Mouse (Mus musculus) lung, embryonic 14.5 days (tissue): ENCODE data around the gene Cd7. TPM values are rescaled to one million over a fixed set of nuclear protein-coding genes. Genes with fewer than 3 reads are reported as not detected.
A peak's percentile ranks its signal among the peaks of the same experiment; 100 is the strongest.

Experiments used
- ATAC-seq: fragments of 200-750 bp; cut with Nextera tagmentation; 2 replicates; pipeline ENCODE4 v1.8.0; 2017; ENCODE audit warnings: mild to moderate bottlenecking, moderate TSS enrichment, moderate library complexity; ENCODE audit not compliant: insufficient read depth
- DNase-seq: peaks from one replicate; pipeline ENCODE4 v3.0.0-alpha.2; 2015
- H3K27ac ChIP-seq: fragments of 300-500 bp; sonication (generic); 2 replicates; pipeline ENCODE4 v1.5.1; 2014; ENCODE audit warnings: low read depth, mild to moderate bottlenecking, moderate library complexity
- H3K27me3 ChIP-seq: fragments of 300-500 bp; sonication (generic); 2 replicates; pipeline ENCODE4 v1.6.1; 2014; ENCODE audit warnings: low read length, control low read depth; ENCODE audit not compliant: insufficient read depth
- H3K36me3 ChIP-seq: fragments of 300-500 bp; sonication (generic); 2 replicates; pipeline ENCODE4 v1.6.1; 2014; ENCODE audit warnings: control low read depth; ENCODE audit not compliant: insufficient read depth
- H3K4me1 ChIP-seq: fragments of 300-500 bp; sonication (generic); 2 replicates; pipeline ENCODE4 v1.6.1; 2014; ENCODE audit warnings: antibody characterized with exemption, control low read depth; ENCODE audit not compliant: insufficient read depth
- H3K4me2 ChIP-seq: fragments of 300-500 bp; sonication (generic); 2 replicates; pipeline ENCODE4 v1.6.1; 2014; ENCODE audit warnings: mild to moderate bottlenecking
- H3K4me3 ChIP-seq: fragments of 300-500 bp; sonication (generic); 2 replicates; pipeline ENCODE4 v1.5.1; 2014; ENCODE audit warnings: low read depth, low read length
- H3K9ac ChIP-seq: fragments of 300-500 bp; sonication (generic); 2 replicates; pipeline ENCODE4 v1.6.1; 2014
- H3K9me3 ChIP-seq: fragments of 300-500 bp; sonication (generic); 2 replicates; pipeline ENCODE4 v1.6.1; 2016; ENCODE audit warnings: low read depth, low read length, control low read depth
- CTCF ChIP-seq: IDR thresholded peaks from 2 replicates; pipeline ENCODE4 v1.5.1; 2016; ENCODE audit warnings: antibody characterized with exemption, low read depth
- WGBS: fragments of 180-500 bp; shearing (Covaris S2); extraction: QIAGEN DNeasy Blood & Tissue Kit; methylation state at CpG from one replicate; pipeline ENCODE4 v1.1.7; 2014; 5-methylcytosine and 5-hydroxymethylcytosine counted together
- polyA plus RNA-seq: library from polyadenylated mRNA; unstranded; fragments of >200 nt; fragmentation: Nextera tagmentation; extraction: Ambion mirVana; gene quantifications from 2 replicates; pipeline ENCODE4 v1.2.1, GENCODE M21; 2014

Cd7 gene
- polyA plus RNA-seq, 1 experiment from 2014 or later, result not detected

GRCm38 (mm10) chr11:121059471-121059870 lies 20.3 kb upstream of the Cd7 start:
- no peak for DNase-seq
- H3K9me3 ChIP-seq, result no peaks in the 10 kb centered on the region
- no peaks in the 10 kb centered on the region for H3K4me1 ChIP-seq
- no peak for ATAC-seq
- no peak overlapping the region for H3K9ac ChIP-seq
- H3K4me2 ChIP-seq, result no peak overlapping the region
- H3K27ac ChIP-seq, result no peak overlapping the region
- no peaks in the 10 kb centered on the region for H3K27me3 ChIP-seq
- TF ChIP-seq CTCF, result no peak
- WGBS, result 81% methylated on average over 4 of the region's 4 CpGs
- H3K36me3 ChIP-seq, result no peaks in the 10 kb centered on the region
- no peak overlapping the region for H3K4me3 ChIP-seq

GRCm38 (mm10) chr11:121058956-121059355 lies 19.7 kb upstream of the Cd7 start:
- no peak overlapping the region for H3K27ac ChIP-seq
- no peaks in the 10 kb centered on the region for H3K27me3 ChIP-seq
- H3K9me3 ChIP-seq, result no peaks in the 10 kb centered on the region
- TF ChIP-seq CTCF, result no peak
- DNase-seq (no peak), ATAC-seq (no peak)
- H3K36me3 ChIP-seq, result no peaks in the 10 kb centered on the region
- H3K4me1 ChIP-seq, result no peaks in the 10 kb centered on the region
- H3K9ac ChIP-seq, result no peak overlapping the region
- H3K4me2 ChIP-seq, result no peak overlapping the region
- 86% methylated on average over 4 of the region's 4 CpGs for WGBS
- no peak overlapping the region for H3K4me3 ChIP-seq

- WGBS, result 69% methylated on average over 5 of the region's 5 CpGs
- H3K4me3 ChIP-seq, result no peak overlapping the region
- TF ChIP-seq CTCF, result no peak
- no peaks in the 10 kb centered on the region for H3K4me1 ChIP-seq
- DNase-seq (no peak), ATAC-seq (no peak)
- H3K9ac ChIP-seq, result no peak overlapping the region
- H3K4me2 ChIP-seq, result no peak overlapping the region
- no peaks in the 10 kb centered on the region for H3K27me3 ChIP-seq
- no peak overlapping the region for H3K27ac ChIP-seq
- H3K9me3 ChIP-seq, result no peaks in the 10 kb centered on the region
- H3K36me3 ChIP-seq, result no peaks in the 10 kb centered on the region
Observed at GRCm38 (mm10) chr11:121058122-121058521, 18.9 kb upstream of the Cd7 start.

- Histone ChIP-seq H3K4me2 (no peak overlapping the region), H3K27me3 (no peaks in the 10 kb centered on the region), H3K9ac (no peak overlapping the region), H3K4me3 (no peak overlapping the region), H3K36me3 (no peaks in the 10 kb centered on the region), H3K9me3 (no peaks in the 10 kb centered on the region), H3K27ac (no peak overlapping the region), H3K4me1 (no peaks in the 10 kb centered on the region)
- TF ChIP-seq CTCF, result no peak
- DNase-seq, result peak; percentile 64
- peak; percentile 16; the same call in 1 of the 2 replicates for ATAC-seq
- 30% methylated on average over 7 of the region's 7 CpGs for WGBS
Observed at GRCm38 (mm10) chr11:121056536-121057236, 17.5 kb upstream of the Cd7 start.

- ATAC-seq (peak; percentile 61), DNase-seq (peak; percentile 96)
- Histone ChIP-seq H3K4me2 (no peak overlapping the region), H3K9ac (no peak overlapping the region), H3K36me3 (no peaks in the 10 kb centered on the region), H3K4me3 (no peak overlapping the region), H3K27ac (no peak overlapping the region), H3K27me3 (no peaks in the 10 kb centered on the region), H3K9me3 (no peaks in the 10 kb centered on the region), H3K4me1 (no peaks in the 10 kb centered on the region)
- whole genome bisulfite sequencing, result 15% methylated on average over 8 of the region's 8 CpGs
- peak; percentile 100 for TF ChIP-seq CTCF
Observed at GRCm38 (mm10) chr11:121053536-121053935, 14.3 kb upstream of the Cd7 start.

- Histone ChIP-seq H3K27me3 (no peaks in the 10 kb centered on the region), H3K4me2 (no peak overlapping the region), H3K4me3 (no peak overlapping the region), H3K27ac (no peak overlapping the region), H3K4me1 (no peaks in the 10 kb centered on the region), H3K9ac (no peak overlapping the region), H3K9me3 (no peaks in the 10 kb centered on the region), H3K36me3 (no peaks in the 10 kb centered on the region)
- DNase-seq, result no peak
- no peak for TF ChIP-seq CTCF
- 63% methylated on average over 4 of the region's 4 CpGs for WGBS
- no peak for ATAC-seq
Observed at GRCm38 (mm10) chr11:121052387-121052786, 13.2 kb upstream of the Cd7 start.

- H3K9ac ChIP-seq, result no peak overlapping the region
- H3K27ac ChIP-seq, result no peak overlapping the region
- 51% methylated on average over 1 of the region's 1 CpGs for WGBS
- H3K4me3 ChIP-seq, result no peak overlapping the region
- ATAC-seq, result no peak
- peak; percentile 22 for DNase-seq
- no peaks in the 10 kb centered on the region for H3K36me3 ChIP-seq
- no peak for TF ChIP-seq CTCF
- no peaks in the 10 kb centered on the region for H3K4me1 ChIP-seq
- no peak overlapping the region for H3K4me2 ChIP-seq
- no peaks in the 10 kb centered on the region for H3K27me3 ChIP-seq
- no peaks in the 10 kb centered on the region for H3K9me3 ChIP-seq
Observed at GRCm38 (mm10) chr11:121051793-121052192, 12.6 kb upstream of the Cd7 start.

GRCm38 (mm10) chr11:121049840-121050239 lies 10.6 kb upstream of the Cd7 start:
- no peaks in the 10 kb centered on the region for H3K9me3 ChIP-seq
- ATAC-seq, result no peak
- H3K4me2 ChIP-seq, result no peak overlapping the region
- no peak for DNase-seq
- H3K27me3 ChIP-seq, result no peaks in the 10 kb centered on the region
- H3K9ac ChIP-seq, result no peak overlapping the region
- H3K4me1 ChIP-seq, result no peaks in the 10 kb centered on the region
- 49% methylated on average over 1 of the region's 1 CpGs for WGBS
- no peak for TF ChIP-seq CTCF
- H3K4me3 ChIP-seq, result no peak overlapping the region
- no peak overlapping the region for H3K27ac ChIP-seq
- no peaks in the 10 kb centered on the region for H3K36me3 ChIP-seq
